Mouse (Mus musculus) limb, embryonic 14.5 days (tissue): ENCODE data around the gene Gm21028. TPM values are rescaled to one million over a fixed set of nuclear protein-coding genes. Genes with fewer than 3 reads are reported as not detected.
"Not testable (repeated sequence)": the region's sequence is repeated elsewhere in the genome, so short reads cannot be mapped to it uniquely, and the experiment has no call there.

ENCODE experiments used
- ATAC-seq: fragments of 200-750 bp; cut with Nextera tagmentation; 2 replicates; pipeline ENCODE4 v1.8.0; 2017; ENCODE audit warnings: low read depth, moderate number of reproducible peaks, moderate TSS enrichment; ENCODE audit not compliant: low FRiP score
- DNase-seq: peaks from one replicate; pipeline ENCODE4 v3.0.0-alpha.2; 2015; ENCODE audit warnings: low spot score
- H3K27ac ChIP-seq: fragments of 300-500 bp; sonication (generic); replicated peaks from 2 replicates; pipeline ENCODE4 v1.5.1; 2014; ENCODE audit warnings: low read depth, mild to moderate bottlenecking, low read length, moderate library complexity, mixed read lengths
- H3K27me3 ChIP-seq: fragments of 300-500 bp; sonication (generic); 2 replicates; pipeline ENCODE4 v1.6.1; 2014; ENCODE audit warnings: low read length, mixed read lengths; ENCODE audit not compliant: control insufficient read depth, insufficient read depth
- H3K36me3 ChIP-seq: fragments of 300-500 bp; sonication (generic); 2 replicates; pipeline ENCODE4 v1.6.1; 2014; ENCODE audit warnings: mild to moderate bottlenecking, low read length, moderate library complexity, mixed read lengths; ENCODE audit not compliant: control insufficient read depth, insufficient read depth
- H3K4me1 ChIP-seq: fragments of 300-500 bp; sonication (generic); 2 replicates; pipeline ENCODE4 v1.6.1; 2014; ENCODE audit warnings: antibody characterized with exemption, low read length, mixed read lengths; ENCODE audit not compliant: control insufficient read depth, insufficient read depth
- H3K4me2 ChIP-seq: fragments of 300-500 bp; sonication (generic); replicated peaks from 2 replicates; pipeline ENCODE4 v1.6.1; 2014; ENCODE audit warnings: low read depth, mild to moderate bottlenecking, low read length, moderate library complexity; ENCODE audit not compliant: severe bottlenecking
- H3K4me3 ChIP-seq: fragments of 300-500 bp; sonication (generic); replicated peaks from 2 replicates; pipeline ENCODE4 v1.5.1; 2014; ENCODE audit warnings: low read length
- H3K9ac ChIP-seq: fragments of 300-500 bp; sonication (generic); 2 replicates; pipeline ENCODE4 v1.6.1; 2014; ENCODE audit warnings: mild to moderate bottlenecking, low read depth, low read length, moderate library complexity; ENCODE audit not compliant: severe bottlenecking
- H3K9me3 ChIP-seq: fragments of 300-500 bp; sonication (generic); 2 replicates; pipeline ENCODE4 v1.6.1; 2016; ENCODE audit warnings: low read length; ENCODE audit not compliant: control insufficient read depth
- POLR2A ChIP-seq: fragments of 200-500 bp; IDR thresholded peaks from 2 replicates; pipeline ENCODE4 v1.8.0; 2012; ENCODE audit warnings: inconsistent platforms, mild to moderate bottlenecking, moderate library complexity, borderline replicate concordance; ENCODE audit not compliant: insufficient read depth, insufficient read length; ENCODE audit errors: extremely low read depth
- WGBS: fragments of 180-500 bp; shearing (Covaris S2); extraction: QIAGEN DNeasy Blood & Tissue Kit; methylation state at CpG from one replicate; pipeline ENCODE4 v1.1.7; 2014; 5-methylcytosine and 5-hydroxymethylcytosine counted together
- microRNA-seq: library from miRNA; unstranded; fragments of <30 nt; microRNA quantifications from one replicate; pipeline ENCODE4, GENCODE M21; 2016
- polyA plus RNA-seq, 2 experiments: library from polyadenylated mRNA; depleted of rRNA in 1 of 2; stranded (reverse) in 1 of 2; unstranded in 1 of 2; fragments of >200 nt; fragmentation: Nextera tagmentation in 1 of 2; extraction: Ambion mirVana in 1 of 2; gene quantifications; 2 replicates each; pipeline versions ENCODE4 v1.2.1 to v1.2.3; 2012 to 2014

Gene Gm21028
- polyA plus RNA-seq (2012; rRNA removed) (not detected in 2 replicates), polyA plus RNA-seq (2014; fragmentation: Nextera tagmentation; extraction: Ambion mirVana) (not detected in 2 replicates)

- H3K9me3 ChIP-seq: peaks cover 55% of the 10 kb centered on the region
- H3K9ac ChIP-seq: no peak within 1 kb of the TSS
- no peak within 1 kb of the TSS for H3K4me3 ChIP-seq
- H3K4me2 ChIP-seq: no peak within 1 kb of the TSS
- no peak for ATAC-seq
- no peaks in the 10 kb centered on the region for H3K4me1 ChIP-seq
- no peak for DNase-seq
- no peaks in the 10 kb centered on the region for H3K27me3 ChIP-seq
- H3K36me3 ChIP-seq: no peaks in the 10 kb centered on the region
- TF ChIP-seq POLR2A: no peak
- no peak within 1 kb of the TSS for H3K27ac ChIP-seq
- WGBS: 94% methylated on average over 5 of the region's 5 CpGs
Observed at GRCm38 (mm10) chr7:42578488-42578887, at the start of gene Gm21028. Gm21028 (minus strand) TSS chr7:42578588.

GRCm38 (mm10) chr7:42595666-42596065 is 17.3 kb upstream of the Gm21028 start:
- not testable (repeated sequence) for H3K36me3 ChIP-seq, H3K4me3 ChIP-seq, H3K27ac ChIP-seq, H3K9ac ChIP-seq, H3K4me2 ChIP-seq, H3K27me3 ChIP-seq, ATAC-seq, H3K4me1 ChIP-seq, DNase-seq
- H3K9me3 ChIP-seq: peaks cover 14% of the 10 kb centered on the region

GRCm38 (mm10) chr7:42592413-42592812 is 14.0 kb upstream of the Gm21028 start, which contains the start of gene Zfp977:
Zfp977 (minus strand) TSS chr7:42592547.
- not testable (repeated sequence) for H3K27ac ChIP-seq, H3K4me2 ChIP-seq, H3K36me3 ChIP-seq, H3K9ac ChIP-seq, H3K4me1 ChIP-seq, DNase-seq, ATAC-seq, H3K27me3 ChIP-seq, H3K4me3 ChIP-seq
- 89% methylated on average over 11 of the region's 11 CpGs for WGBS
- peaks cover 13% of the 10 kb centered on the region; the same call in 1 of the 2 replicates for H3K9me3 ChIP-seq

GRCm38 (mm10) chr7:42591311-42591710 is 12.9 kb upstream of the Gm21028 start:
- not testable (repeated sequence) for H3K4me3 ChIP-seq, H3K36me3 ChIP-seq, H3K4me1 ChIP-seq, ATAC-seq, H3K4me2 ChIP-seq, H3K27ac ChIP-seq, H3K9ac ChIP-seq, H3K27me3 ChIP-seq, DNase-seq
- peaks cover 15% of the 10 kb centered on the region; the same call in 1 of the 2 replicates for H3K9me3 ChIP-seq

GRCm38 (mm10) chr7:42551766-42552165 is 26.6 kb downstream of the Gm21028 start:
- Histone ChIP-seq H3K27me3 (no peaks in the 10 kb centered on the region), H3K36me3 (no peaks in the 10 kb centered on the region), H3K4me3 (no peak overlapping the region), H3K9me3 (peaks cover 2% of the 10 kb centered on the region; the same call in 1 of the 2 replicates), H3K4me1 (no peaks in the 10 kb centered on the region), H3K9ac (no peak overlapping the region), H3K27ac (no peak overlapping the region), H3K4me2 (no peak overlapping the region)
- DNase-seq (no peak), ATAC-seq (no peak)
- 75% methylated on average over 3 of the region's 3 CpGs for WGBS
- TF ChIP-seq POLR2A: no peak

Small RNAs within 50 kb of the gene (microRNA-seq; reads per million reads assigned to microRNA genes)
- gene Gm24938: not detected

Other genes starting within 250 kb of the Gm21028 start
- not detected in 2 replicates for gene 4933421I07Rik, start 130.5 kb downstream of the Gm21028 start, polyA plus RNA-seq (2012; rRNA removed)
- gene 4933421I07Rik, start 130.5 kb downstream of the Gm21028 start, polyA plus RNA-seq (2014; fragmentation: Nextera tagmentation; extraction: Ambion mirVana): not detected in 2 replicates
- gene Zfp141, start 72.8 kb downstream of the Gm21028 start, polyA plus RNA-seq (2012; rRNA removed): 12.3 and 13.3 TPM in 2 replicates
- 8.9 and 11.1 TPM in 2 replicates for gene Zfp141, start 72.8 kb downstream of the Gm21028 start, polyA plus RNA-seq (2014; fragmentation: Nextera tagmentation; extraction: Ambion mirVana)
- gene Zfp977, start 14.0 kb upstream of the Gm21028 start, polyA plus RNA-seq (2012; rRNA removed): 0.76 and 1.5 TPM in 2 replicates
- gene Zfp977, start 14.0 kb upstream of the Gm21028 start, polyA plus RNA-seq (2014; fragmentation: Nextera tagmentation; extraction: Ambion mirVana): 1.2 and 3.1 TPM in 2 replicates
- gene Zfp976, start 64.0 kb upstream of the Gm21028 start, polyA plus RNA-seq (2012; rRNA removed): 2.0 and 2.3 TPM in 2 replicates
- gene Zfp976, start 64.0 kb upstream of the Gm21028 start, polyA plus RNA-seq (2014; fragmentation: Nextera tagmentation; extraction: Ambion mirVana): 1.7 and 1.8 TPM in 2 replicates
- gene Zfp975, start 114.2 kb upstream of the Gm21028 start, polyA plus RNA-seq (2012; rRNA removed): 2.7 and 4.5 TPM in 2 replicates
- 6.9 and 7.3 TPM in 2 replicates for gene Zfp975, start 114.2 kb upstream of the Gm21028 start, polyA plus RNA-seq (2014; fragmentation: Nextera tagmentation; extraction: Ambion mirVana)
- gene Gm17067, start 148.4 kb upstream of the Gm21028 start, polyA plus RNA-seq (2012; rRNA removed): not detected in 2 replicates
- not detected in 2 replicates for gene Gm17067, start 148.4 kb upstream of the Gm21028 start, polyA plus RNA-seq (2014; fragmentation: Nextera tagmentation; extraction: Ambion mirVana)
- not detected in 2 replicates for gene Vmn2r62, start 214.9 kb upstream of the Gm21028 start, polyA plus RNA-seq (2012; rRNA removed)
- gene Vmn2r62, start 214.9 kb upstream of the Gm21028 start, polyA plus RNA-seq (2014; fragmentation: Nextera tagmentation; extraction: Ambion mirVana): not detected in 2 replicates